ENCODE assay signal across 7 mouse cellular contexts in genomic region chr6:70791824-70792535, GRCm38 (mm10). TPM values are rescaled to one million over a fixed set of nuclear protein-coding genes. Genes with fewer than 3 reads are reported as not detected.
DNase-seq lines count a peak whose midpoint lies in the region; ATAC-seq lines count a peak whose summit lies in the region.

Gene Rpia, minus strand, starts transcription at chr6:70792232.

- H3K4me2 ChIP-seq in intestine, embryonic 16.5 days (ENCODE audit: low read depth, low read length): peak within 1 kb of the TSS; percentile 67
- peak within 1 kb of the TSS; percentile 67 for H3K4me2 ChIP-seq in midbrain, embryonic 11.5 days

- intact Hi-C loops in left cerebral cortex, postnatal 36 days (cut with DNase I): no loop called here

- peak within 1 kb of the TSS; percentile 73 for H3K4me3 ChIP-seq in intestine, embryonic 16.5 days (ENCODE audit: low read length)
- peak within 1 kb of the TSS; percentile 62 for H3K4me3 ChIP-seq in midbrain, embryonic 11.5 days (ENCODE audit: low read depth, low read length)

- no peaks in the 10 kb centered on the region for H3K9me3 ChIP-seq in intestine, embryonic 16.5 days (ENCODE audit: control insufficient read depth, low read length)
- no peaks in the 10 kb centered on the region for H3K9me3 ChIP-seq in midbrain, embryonic 11.5 days (ENCODE audit: control insufficient read depth, low read length)

- ATAC-seq in intestine, embryonic 16.5 days: peak; percentile 95
- peak; percentile 97 for ATAC-seq in midbrain, embryonic 11.5 days (ENCODE audit: low FRiP score)

- H3K27ac ChIP-seq in intestine, embryonic 16.5 days (ENCODE audit: low read length): peak within 1 kb of the TSS; percentile 83
- H3K27ac ChIP-seq in midbrain, embryonic 11.5 days (ENCODE audit: low read depth, low read length): no peak within 1 kb of the TSS

- under 1% methylated on average over 62 of the region's 62 CpGs for WGBS in intestine, embryonic 16.5 days
- under 1% methylated on average over 62 of the region's 62 CpGs for WGBS in midbrain, embryonic 11.5 days

- DNase-seq in adrenal gland, adult 2 months: peak; percentile 99
- DNase-seq in embryo, embryonic 11.5 days (ENCODE audit: low read depth, low spot score): peak; percentile 93
- DNase-seq in gastrocnemius, postnatal 4 days (ENCODE audit: low spot score in 2 of 2): peak; percentile 96 to 99
- peak; percentile 96 to 97 for DNase-seq in left cerebral cortex, postnatal 36 days (ENCODE audit: low spot score in 2 of 2)
- peak; percentile 99 for DNase-seq in midbrain, embryonic 11.5 days (ENCODE audit: low spot score, missing footprints)
- peak; percentile 98 for DNase-seq in skeletal muscle tissue, adult 2 months (ENCODE audit: low read depth, low spot score)

- H3K27me3 ChIP-seq in intestine, embryonic 16.5 days (replicated peaks; ENCODE audit: control insufficient read depth, insufficient read depth, low read length): no peaks in the 10 kb centered on the region
- no peaks in the 10 kb centered on the region for H3K27me3 ChIP-seq in midbrain, embryonic 11.5 days (ENCODE audit: control insufficient read depth, insufficient read depth, low read length)

- H3K36me3 ChIP-seq in intestine, embryonic 16.5 days (ENCODE audit: control insufficient read depth, insufficient read depth, low read length): 0 out of 2 replicates have a peak, but pooled peaks cover 2% of the 10 kb centered on the region
- no peaks in the 10 kb centered on the region for H3K36me3 ChIP-seq in midbrain, embryonic 11.5 days (ENCODE audit: control insufficient read depth, insufficient read depth, low read length)

- H3K9ac ChIP-seq in intestine, embryonic 16.5 days (ENCODE audit: low read depth, low read length): peak within 1 kb of the TSS; percentile 81
- peak within 1 kb of the TSS; percentile 75 for H3K9ac ChIP-seq in midbrain, embryonic 11.5 days (ENCODE audit: low read length)

- H3K4me1 ChIP-seq in intestine, embryonic 16.5 days (ENCODE audit: control insufficient read depth, insufficient read depth, low read length): peaks cover 27% of the 10 kb centered on the region
- H3K4me1 ChIP-seq in midbrain, embryonic 11.5 days (ENCODE audit: control insufficient read depth, insufficient read depth, low read length): peaks cover 9% of the 10 kb centered on the region; the same call in 1 of the 2 replicates

RNA-seq across cellular contexts. Expression of gene Rpia, which starts in this region (rescaled TPM):
- 10 to 100 TPM; 15.6 to 16.8 TPM for total RNA-seq in adrenal gland, adult 2 months (2021)
- 6.2 and 6.9 TPM in 2 replicates for polyA plus RNA-seq in adrenal gland, adult 2 months (2012; rRNA removed)
- 10 to 100 TPM; 10.8 to 11.1 TPM for total RNA-seq in gastrocnemius, postnatal 4 days (2021)
- polyA plus RNA-seq in intestine, embryonic 16.5 days (2015; fragmentation: Nextera tagmentation; extraction: Ambion mirVana): 4.1 and 4.7 TPM in 2 replicates
- 10 to 100 TPM; 11.1 to 14.3 TPM for total RNA-seq in left cerebral cortex, postnatal 36 days (2021)
- 1.9 TPM in 2 replicates for polyA plus RNA-seq in midbrain, embryonic 11.5 days (2014; fragmentation: Nextera tagmentation; extraction: Ambion mirVana)
